Mouse (Mus musculus) forebrain, embryonic 11.5 days (tissue): ENCODE results near the gene Rhox7b. TPM values are rescaled to one million over a fixed set of nuclear protein-coding genes. Genes with fewer than 3 reads are reported as not detected.
"Not testable (repeated sequence)": the region's sequence is repeated elsewhere in the genome, so short reads cannot be mapped to it uniquely, and the experiment has no call there.

ENCODE experiments used
- ATAC-seq: fragments of 200-750 bp; cut with Nextera tagmentation; replicated peaks from 2 replicates; pipeline ENCODE4 v1.8.0; 2017; ENCODE audit warnings: moderate TSS enrichment; ENCODE audit not compliant: low FRiP score
- DNase-seq: peaks from one replicate; pipeline ENCODE4 v3.0.0-alpha.2; 2017; ENCODE audit warnings: low spot score
- H3K27ac ChIP-seq: fragments of 300-500 bp; sonication (generic); 2 replicates; pipeline ENCODE4 v1.5.1; 2014; ENCODE audit warnings: low read depth, low read length
- H3K27me3 ChIP-seq: fragments of 300-500 bp; sonication (generic); 2 replicates; pipeline ENCODE4 v1.6.1; 2014; ENCODE audit warnings: mild to moderate bottlenecking, low read length, mixed read lengths; ENCODE audit not compliant: control insufficient read depth, insufficient read depth
- H3K36me3 ChIP-seq: fragments of 300-500 bp; sonication (generic); 2 replicates; pipeline ENCODE4 v1.6.1; 2014; ENCODE audit warnings: mild to moderate bottlenecking, low read length, moderate library complexity, mixed read lengths; ENCODE audit not compliant: control insufficient read depth, insufficient read depth
- H3K4me1 ChIP-seq: fragments of 300-500 bp; sonication (generic); replicated peaks from 2 replicates; pipeline ENCODE4 v1.6.1; 2014; ENCODE audit warnings: low read length, mixed read lengths; ENCODE audit not compliant: control insufficient read depth, insufficient read depth
- H3K4me2 ChIP-seq: fragments of 300-500 bp; sonication (generic); 2 replicates; pipeline ENCODE4 v1.6.1; 2014; ENCODE audit warnings: low read depth, mild to moderate bottlenecking, low read length, moderate library complexity, mixed read lengths; ENCODE audit not compliant: severe bottlenecking
- H3K4me3 ChIP-seq: fragments of 300-500 bp; sonication (generic); 2 replicates; pipeline ENCODE4 v1.5.1; 2014; ENCODE audit warnings: low read depth, low read length
- H3K9ac ChIP-seq: fragments of 300-500 bp; sonication (generic); 2 replicates; pipeline ENCODE4 v1.6.1; 2014; ENCODE audit warnings: low read length
- H3K9me3 ChIP-seq: fragments of 300-500 bp; sonication (generic); 2 replicates; pipeline ENCODE4 v1.6.1; 2016; ENCODE audit warnings: low read length, mixed read lengths; ENCODE audit not compliant: control insufficient read depth
- WGBS: fragments of 180-500 bp; shearing (Covaris S2); extraction: QIAGEN DNeasy Blood & Tissue Kit; methylation state at CpG from one replicate; pipeline ENCODE4 v1.1.7; 2014; 5-methylcytosine and 5-hydroxymethylcytosine counted together
- polyA plus RNA-seq: library from polyadenylated mRNA; unstranded; fragments of >200 nt; fragmentation: Nextera tagmentation; extraction: Ambion mirVana; gene quantifications from 2 replicates; pipeline ENCODE4 v1.2.1, GENCODE M21; 2014

Rhox7b gene
- polyA plus RNA-seq, result not detected in 2 replicates

DNA sequence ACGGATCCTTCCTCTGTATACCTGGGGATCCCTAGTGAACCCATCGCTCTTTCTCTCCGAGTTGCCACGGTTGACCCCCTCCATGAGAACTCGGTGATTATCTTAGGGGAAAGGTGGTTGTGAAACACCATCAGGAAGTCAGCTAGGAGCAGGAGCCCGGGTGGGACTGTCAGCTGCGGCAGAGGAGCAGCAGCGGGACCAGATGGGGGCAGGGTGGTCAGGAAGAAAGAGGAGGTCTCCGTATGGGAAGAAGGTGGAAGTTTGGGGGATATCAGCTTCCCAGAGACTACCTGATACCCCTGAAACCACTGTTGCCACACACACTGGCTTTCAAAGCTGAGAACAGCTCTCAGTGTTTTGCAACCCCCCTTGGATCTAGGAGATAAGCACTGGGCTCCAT, at the start of gene Rhox7b:
Rhox7b (minus strand) TSS at position 101 of the 400 bp plus-strand sequence.
- H3K4me2 ChIP-seq, H3K27ac ChIP-seq, DNase-seq, H3K4me3 ChIP-seq, H3K9me3 ChIP-seq, ATAC-seq, H3K4me1 ChIP-seq, H3K36me3 ChIP-seq, H3K9ac ChIP-seq, H3K27me3 ChIP-seq: not testable (repeated sequence)
- WGBS, result 78% methylated on average over 9 of the region's 9 CpGs

DNA sequence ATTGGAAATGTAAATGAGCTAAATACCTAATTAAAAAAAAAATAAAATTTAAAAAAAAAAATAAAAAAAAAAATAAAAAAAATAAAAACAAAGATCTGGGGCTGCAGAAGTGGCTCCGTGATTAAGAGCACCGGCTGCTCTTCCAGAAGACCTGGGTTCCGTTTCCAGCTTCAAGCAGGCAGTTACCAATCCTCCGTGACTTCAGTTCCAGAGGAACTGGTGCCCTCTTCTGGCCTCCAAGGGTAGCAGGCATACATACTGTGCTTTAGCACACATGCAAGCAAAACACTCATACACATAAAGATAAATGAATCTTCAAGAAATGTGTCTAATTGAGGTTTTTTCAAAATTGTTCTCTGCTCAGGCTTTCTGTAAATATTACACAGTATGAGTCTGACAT, 19.3 kb upstream of the Rhox7b start:
- H3K4me1 ChIP-seq, result no peaks in the 10 kb centered on the region
- 65% methylated on average over 4 of the region's 4 CpGs for WGBS
- no peak overlapping the region for H3K4me2 ChIP-seq
- H3K36me3 ChIP-seq, result no peaks in the 10 kb centered on the region
- no peak overlapping the region for H3K9ac ChIP-seq
- no peak overlapping the region for H3K4me3 ChIP-seq
- H3K9me3 ChIP-seq, result no peaks in the 10 kb centered on the region
- no peak overlapping the region for H3K27ac ChIP-seq
- H3K27me3 ChIP-seq, result no peaks in the 10 kb centered on the region
- no peak for DNase-seq
- no peak for ATAC-seq

DNA sequence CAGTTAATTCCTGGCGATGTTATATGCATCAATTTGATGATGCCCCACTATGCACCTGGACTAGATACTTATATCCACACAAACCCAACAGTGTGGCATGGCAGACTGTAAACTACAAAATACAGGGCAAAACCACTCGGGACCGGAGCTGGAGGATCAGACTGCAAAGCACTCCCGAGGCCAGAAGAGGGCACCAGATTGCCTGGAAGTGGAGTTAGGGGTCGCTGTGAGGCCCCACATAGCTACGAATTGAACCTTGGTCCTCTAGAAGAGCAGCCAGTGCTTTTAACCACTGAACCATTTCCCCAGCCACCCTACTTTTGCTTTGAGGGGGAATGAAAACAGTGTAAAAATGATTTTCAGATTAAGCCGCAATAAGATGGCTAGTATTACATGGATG, 11.5 kb upstream of the Rhox7b start:
- no peak overlapping the region for H3K27ac ChIP-seq
- H3K4me1 ChIP-seq, result no peaks in the 10 kb centered on the region
- H3K36me3 ChIP-seq, result no peaks in the 10 kb centered on the region
- 62% methylated on average over 7 of the region's 7 CpGs for whole genome bisulfite sequencing
- no peak for DNase-seq
- no peaks in the 10 kb centered on the region for H3K9me3 ChIP-seq
- no peak for ATAC-seq
- H3K4me3 ChIP-seq, result no peak overlapping the region
- no peak overlapping the region for H3K4me2 ChIP-seq
- H3K27me3 ChIP-seq, result no peaks in the 10 kb centered on the region
- no peak overlapping the region for H3K9ac ChIP-seq

DNA sequence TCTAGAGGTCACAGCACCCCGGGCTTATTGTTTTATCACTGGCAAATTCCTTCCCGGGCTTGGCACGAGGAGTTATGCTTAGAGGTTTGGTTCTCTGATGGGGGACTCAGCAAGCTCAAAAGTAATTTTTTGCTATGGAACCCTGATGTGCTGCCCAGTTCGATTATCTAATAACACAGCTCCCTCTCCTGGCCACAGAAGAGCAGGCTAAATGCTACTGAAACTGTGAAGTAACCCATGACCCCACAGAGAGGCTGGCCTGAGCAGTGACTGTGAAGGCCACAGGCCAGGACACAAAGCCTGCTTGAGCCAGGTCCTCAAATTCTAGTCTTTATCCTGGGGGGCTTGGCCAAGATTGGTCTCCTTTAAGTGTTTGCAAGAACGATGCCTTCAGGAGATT, 6.7 kb upstream of the Rhox7b start:
- no peak overlapping the region for H3K4me2 ChIP-seq
- H3K9ac ChIP-seq, result no peak overlapping the region
- no peaks in the 10 kb centered on the region for H3K27me3 ChIP-seq
- no peaks in the 10 kb centered on the region for H3K9me3 ChIP-seq
- H3K27ac ChIP-seq, result no peak overlapping the region
- DNase-seq, result no peak
- no peak for ATAC-seq
- H3K36me3 ChIP-seq, result no peaks in the 10 kb centered on the region
- H3K4me1 ChIP-seq, result no peaks in the 10 kb centered on the region
- no peak overlapping the region for H3K4me3 ChIP-seq
- WGBS, result 86% methylated on average over 5 of the region's 5 CpGs

DNA sequence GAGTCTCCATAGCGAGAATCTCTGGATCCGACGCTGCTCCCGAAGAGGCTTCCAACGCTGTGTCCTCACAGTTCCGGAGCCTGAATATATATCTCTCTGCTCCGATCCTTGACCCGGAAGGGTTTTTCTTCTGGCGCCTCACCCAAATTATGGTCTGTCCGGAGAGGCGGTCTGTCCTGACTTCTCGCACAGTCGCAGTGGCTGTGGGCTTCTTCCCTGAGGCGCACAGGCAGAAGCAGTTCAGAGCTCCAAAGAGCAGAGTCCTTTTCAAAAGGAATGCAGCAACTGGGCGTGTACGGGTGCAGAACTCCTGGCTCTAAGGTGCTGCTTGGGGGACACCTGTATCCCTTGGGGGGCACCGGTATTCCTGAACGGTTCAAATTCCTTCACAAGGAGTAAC, 4.6 kb upstream of the Rhox7b start, which contains the start of gene Rhox9:
Rhox9 (minus strand) TSS at position 101 of the 400 bp plus-strand sequence.
- not testable (repeated sequence) for H3K9ac ChIP-seq, H3K27me3 ChIP-seq, H3K4me2 ChIP-seq, DNase-seq, ATAC-seq, H3K4me1 ChIP-seq, H3K4me3 ChIP-seq, H3K9me3 ChIP-seq, H3K36me3 ChIP-seq, H3K27ac ChIP-seq
- WGBS, result 98% methylated on average over 8 of the region's 18 CpGs

DNA sequence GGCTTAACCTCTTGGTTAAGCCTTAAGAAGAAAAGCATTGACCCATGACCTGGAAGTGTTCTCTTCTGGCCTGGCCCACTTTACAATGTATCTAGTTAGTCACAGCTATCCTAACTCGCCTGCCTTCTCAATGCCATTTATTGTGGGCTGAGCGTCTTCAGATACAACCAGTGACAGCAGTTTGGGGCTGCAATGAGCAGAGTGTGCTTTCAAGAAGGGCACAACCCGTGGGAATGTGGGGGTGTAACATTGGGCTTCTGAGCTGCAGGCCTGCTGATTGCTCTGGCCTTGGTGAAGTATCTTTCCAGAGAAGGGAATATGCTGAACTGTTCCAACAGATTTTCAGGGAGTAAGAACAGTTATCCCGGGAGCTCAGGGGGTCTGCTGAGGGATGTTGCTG, 18.2 kb downstream of the Rhox7b start, which contains the start of gene Rhox8:
Rhox8 (minus strand) TSS at position 101 of the 400 bp plus-strand sequence.
- Histone ChIP-seq H3K4me1 (no peaks in the 10 kb centered on the region), H3K9ac (no peak within 1 kb of the TSS), H3K36me3 (no peaks in the 10 kb centered on the region), H3K9me3 (no peaks in the 10 kb centered on the region), H3K4me3 (no peak within 1 kb of the TSS), H3K27ac (no peak within 1 kb of the TSS), H3K4me2 (no peak within 1 kb of the TSS), H3K27me3 (no peaks in the 10 kb centered on the region)
- ATAC-seq (no peak), DNase-seq (no peak)
- WGBS, result 78% methylated on average over 4 of the region's 4 CpGs

DNA sequence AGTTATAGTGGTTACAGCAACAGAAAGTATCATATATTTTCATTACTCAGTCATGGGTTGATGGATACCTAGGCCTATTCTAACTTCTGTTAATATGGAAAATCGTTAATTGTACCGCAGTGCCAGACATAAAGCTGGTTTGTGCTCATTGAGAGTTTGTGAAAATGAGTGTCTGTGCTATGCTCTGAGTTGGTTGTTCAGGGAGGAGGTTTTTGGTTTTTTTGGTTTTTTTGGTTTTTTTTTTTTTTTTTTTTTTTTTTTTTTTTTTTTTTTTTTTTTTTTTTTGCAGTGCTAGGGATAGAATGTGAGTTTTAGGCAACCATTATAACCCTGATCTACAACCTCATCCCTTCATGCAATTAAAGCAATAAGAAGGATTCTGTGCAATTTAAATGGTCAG, 25.4 kb downstream of the Rhox7b start:
- H3K4me1 ChIP-seq, result no peaks in the 10 kb centered on the region
- no peak for DNase-seq

More for the DNA sequence above, 25.4 kb downstream of the Rhox7b start:
- Histone ChIP-seq H3K4me2 (no peak overlapping the region), H3K9ac (no peak overlapping the region), H3K36me3 (no peaks in the 10 kb centered on the region), H3K9me3 (no peaks in the 10 kb centered on the region), H3K27me3 (no peaks in the 10 kb centered on the region), H3K4me3 (no peak overlapping the region), H3K27ac (no peak overlapping the region)
- 98% methylated on average over 2 of the region's 2 CpGs for WGBS
- ATAC-seq, result no peak

Other genes with a start within 250 kb of the Rhox7b start
- gene Rhox4g, start 245.9 kb downstream of the Rhox7b start, polyA plus RNA-seq, result not detected in 2 replicates
- gene Rhox3h, start 228.5 kb downstream of the Rhox7b start, polyA plus RNA-seq, result not detected in 2 replicates
- gene Rhox2h, start 224.0 kb downstream of the Rhox7b start, polyA plus RNA-seq, result not detected in 2 replicates
- gene Rhox5, start 92.4 kb downstream of the Rhox7b start, polyA plus RNA-seq, result 0.53 and 1.1 TPM in 2 replicates
- gene Rhox6, start 70.3 kb downstream of the Rhox7b start, polyA plus RNA-seq, result not detected in 2 replicates
- not detected in 2 replicates for gene Rhox7a, start 65.5 kb downstream of the Rhox7b start, polyA plus RNA-seq
- not detected in 2 replicates for gene Rhox8, start 18.3 kb downstream of the Rhox7b start, polyA plus RNA-seq
- not detected in 2 replicates for gene Rhox9, start 4.5 kb upstream of the Rhox7b start, polyA plus RNA-seq
- gene Btg1-ps1, start 121.6 kb upstream of the Rhox7b start, polyA plus RNA-seq, result not detected in 2 replicates
- gene Btg1-ps2, start 145.9 kb upstream of the Rhox7b start, polyA plus RNA-seq, result not detected in 2 replicates
- not detected in 2 replicates for gene Rhox10, start 169.2 kb upstream of the Rhox7b start, polyA plus RNA-seq
- not detected in 2 replicates for gene Rhox11, start 187.9 kb upstream of the Rhox7b start, polyA plus RNA-seq
- not detected in 2 replicates for gene Rhox12, start 213.7 kb upstream of the Rhox7b start, polyA plus RNA-seq
- gene Rhox13, start 224.0 kb upstream of the Rhox7b start, polyA plus RNA-seq, result not detected in 2 replicates